Mouse (Mus musculus): Measurements from ENCODE around the gene Cry1. TPM values are rescaled to one million over a fixed set of nuclear protein-coding genes. Genes with fewer than 3 reads are reported as not detected.
A peak's percentile ranks its signal among the peaks of the same experiment; 100 is the strongest.

The Cry1 gene
- polyA plus RNA-seq, 1 experiment from 2014 or later, result 32.0 TPM

DNA sequence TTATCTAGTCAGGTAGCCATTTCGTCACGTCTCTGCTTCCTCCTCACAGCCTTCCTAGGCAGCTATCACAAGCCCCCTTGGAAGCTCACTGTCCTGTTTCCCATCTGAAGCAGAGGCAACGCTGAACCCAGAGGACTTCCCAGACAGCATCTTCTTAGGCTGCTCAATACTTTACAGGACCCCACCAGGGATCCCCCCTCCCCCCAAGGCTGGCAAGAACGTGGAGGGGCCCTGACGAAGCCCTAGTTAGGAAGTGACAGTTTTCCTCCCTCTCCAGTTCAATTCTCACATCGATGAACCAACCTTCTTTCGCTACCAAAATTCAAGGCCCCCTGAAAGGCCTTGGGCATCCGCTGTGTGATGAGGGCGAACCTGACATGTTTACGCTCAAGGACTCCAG, 83.0 kb downstream of the Cry1 start:
- WGBS, result under 1% methylated on average over 10 of the region's 10 CpGs
- Histone ChIP-seq H3K4me1 (replicated peaks) (peaks cover 24% of the 10 kb centered on the region), H3K9ac (peak overlapping the region; percentile 93), H3K4me2 (peak overlapping the region; percentile 92), H3K27ac (peak overlapping the region; percentile 92), H3K9me3 (no peaks in the 10 kb centered on the region), H3K36me3 (no peaks in the 10 kb centered on the region), H3K27me3 (no peaks in the 10 kb centered on the region), H3K4me3 (peak overlapping the region; percentile 98)
- ATAC-seq (ENCODE audit: low FRiP score), result peak; percentile 26

Other genes with a start within 250 kb of the Cry1 start
- gene Fhl4, start 82.6 kb downstream of the Cry1 start, polyA plus RNA-seq (2015; fragmentation: Nextera tagmentation; extraction: Ambion mirVana), result 1.7 and 2.5 TPM in 2 replicates
- 58.7 and 60.3 TPM in 2 replicates for gene Tmem263, start 82.4 kb downstream of the Cry1 start, polyA plus RNA-seq (2015; fragmentation: Nextera tagmentation; extraction: Ambion mirVana)
- gene Mterf2, start 57.0 kb downstream of the Cry1 start, polyA plus RNA-seq (2015; fragmentation: Nextera tagmentation; extraction: Ambion mirVana), result 34.3 and 38.5 TPM in 2 replicates
- 14.5 and 15.7 TPM in 2 replicates for gene Btbd11, start 201.8 kb upstream of the Cry1 start, polyA plus RNA-seq (2015; fragmentation: Nextera tagmentation; extraction: Ambion mirVana)

All from hindbrain, embryonic 13.5 days (tissue).